Mouse (Mus musculus) testis, postnatal 14 days (tissue): Measurements from ENCODE around the gene Zfp382.
"Not testable (repeated sequence)": the region's sequence is repeated elsewhere in the genome, so short reads cannot be mapped to it uniquely, and the experiment has no call there.

Experiments used
- DNase-seq: peaks from one replicate; pipeline ENCODE4 v3.0.0; 2021; ENCODE audit warnings: low spot score

Zfp382 gene

DNA sequence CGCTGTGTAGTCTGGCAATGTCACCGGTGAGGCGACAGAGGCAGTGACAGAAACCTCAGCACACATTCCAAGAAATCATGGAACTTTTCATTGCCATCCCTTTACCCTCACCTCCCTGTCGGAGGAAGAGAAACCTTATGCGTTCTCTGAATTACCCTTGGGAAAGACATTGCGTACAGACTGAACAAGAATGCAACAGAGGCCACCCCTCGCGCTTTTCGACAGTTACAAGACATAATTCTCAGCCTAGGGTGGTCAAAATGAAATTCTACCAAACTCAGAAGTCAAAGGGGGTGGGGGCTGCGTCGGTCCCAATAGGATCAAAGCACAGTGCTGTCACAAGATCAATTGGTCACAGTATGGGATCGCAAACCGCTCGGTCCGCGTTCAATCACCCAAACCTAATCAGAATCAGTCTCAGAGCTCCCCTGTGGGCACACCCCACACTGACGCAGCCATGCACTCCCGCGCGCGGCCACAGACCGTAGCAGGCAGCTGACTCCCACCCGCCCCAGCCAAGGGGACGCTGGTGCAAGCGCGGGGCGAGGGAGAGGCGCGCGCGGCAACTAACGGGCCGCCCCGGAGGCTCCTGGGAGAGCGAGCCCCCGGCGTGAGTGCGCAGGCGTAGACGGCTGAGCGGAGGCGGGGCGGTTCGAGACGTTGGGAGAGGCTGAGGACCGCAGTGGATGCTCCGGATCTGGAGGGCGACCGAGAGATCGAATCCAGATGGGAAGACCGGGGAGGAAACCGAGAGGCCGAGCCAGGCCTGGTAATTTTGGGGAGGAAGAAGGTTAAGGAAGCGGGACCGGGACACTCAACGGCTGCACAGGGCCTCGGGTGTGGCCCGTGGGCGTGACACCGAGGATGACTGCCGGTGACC lies at the start of gene Zfp382:
Gene Zfp382, plus strand, starts transcription at position 635 of the 880 bp plus-strand sequence.
- DNase-seq, result peak; percentile 90

DNA sequence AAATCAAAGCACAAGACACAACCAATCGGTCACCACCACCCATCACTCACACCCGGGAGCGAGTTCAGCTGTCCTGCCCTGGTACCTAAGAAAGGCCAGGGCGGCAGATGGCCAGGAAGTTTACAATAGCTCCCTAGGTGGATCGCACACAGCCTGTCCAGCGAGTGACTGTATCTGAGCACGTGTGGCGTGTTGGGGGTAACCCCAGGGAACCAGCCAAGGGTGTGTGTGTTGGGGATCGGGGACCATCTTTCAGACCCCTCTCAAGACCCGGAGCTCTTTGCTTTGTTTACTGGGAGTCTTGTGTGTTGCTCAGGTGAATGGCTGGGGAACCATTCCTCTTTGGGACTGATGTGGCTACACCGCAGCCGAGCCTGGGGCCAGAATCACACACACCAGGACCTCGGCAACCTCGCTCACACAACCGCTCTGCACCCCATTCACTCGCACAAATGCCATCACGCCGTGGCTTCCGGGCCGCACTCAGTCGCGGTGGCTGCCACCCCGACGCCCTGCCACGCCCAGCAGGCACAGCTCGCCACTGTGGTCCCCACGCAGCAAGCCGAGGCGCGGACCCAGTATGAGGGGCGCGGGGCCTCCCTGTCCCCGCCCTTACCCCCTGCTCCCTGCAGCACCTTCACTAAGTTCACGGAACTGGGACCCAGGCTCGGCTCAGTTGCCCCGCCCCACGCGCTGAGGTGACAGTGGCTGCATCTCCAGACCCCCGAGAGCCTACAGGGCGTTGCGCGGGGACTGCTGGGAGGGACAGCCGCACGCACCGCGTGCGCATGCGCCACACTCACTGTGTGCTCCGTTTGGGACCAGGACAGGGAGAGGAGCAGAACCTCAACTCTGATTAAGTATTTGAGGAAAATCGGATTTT lies 49.4 kb upstream of the Zfp382 start, which contains the start of gene Zfp82:
Gene Zfp82, minus strand, starts transcription at position 755 of the 883 bp plus-strand sequence.
- DNase-seq, result peak; percentile 83

DNA sequence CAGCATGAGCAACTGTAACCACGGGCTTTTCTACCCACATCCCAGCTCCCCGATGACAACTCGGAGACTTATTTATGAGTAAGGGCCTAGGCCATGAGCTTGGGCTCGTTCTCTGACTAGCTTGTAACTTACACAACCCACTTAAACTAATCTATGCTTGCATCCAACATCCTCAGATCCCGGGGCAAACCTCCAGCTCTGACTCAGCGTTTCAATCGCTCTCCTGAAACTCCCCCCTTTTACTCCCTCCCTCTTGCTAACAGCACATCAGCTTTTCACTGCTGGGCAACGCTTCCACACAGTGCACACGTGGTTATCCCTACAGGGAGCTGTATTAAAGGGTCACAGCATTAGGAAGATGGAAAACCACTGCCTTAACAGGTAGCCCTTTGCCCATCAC lies 35.2 kb upstream of the Zfp382 start:
- no peak for DNase-seq

DNA sequence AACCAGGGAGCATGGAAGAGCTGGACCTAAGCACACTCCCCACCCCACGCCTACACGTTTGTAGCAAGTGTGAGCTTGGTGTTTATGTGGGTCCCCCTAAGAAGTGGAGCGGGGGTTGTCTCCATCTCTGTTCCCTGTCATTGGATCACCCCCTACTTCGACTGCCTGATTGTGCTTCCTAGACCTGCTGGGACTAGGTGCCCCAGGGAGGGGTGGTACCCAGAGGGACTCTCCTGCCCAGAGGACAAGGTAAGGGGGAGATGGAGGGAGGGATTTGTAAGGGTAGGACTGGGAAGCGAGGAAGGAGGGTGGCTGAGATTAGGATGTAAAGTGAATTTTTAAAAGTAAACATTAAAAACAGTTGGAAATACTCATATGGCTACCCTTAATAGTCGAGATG lies 32.3 kb upstream of the Zfp382 start:
- no peak for DNase-seq

DNA sequence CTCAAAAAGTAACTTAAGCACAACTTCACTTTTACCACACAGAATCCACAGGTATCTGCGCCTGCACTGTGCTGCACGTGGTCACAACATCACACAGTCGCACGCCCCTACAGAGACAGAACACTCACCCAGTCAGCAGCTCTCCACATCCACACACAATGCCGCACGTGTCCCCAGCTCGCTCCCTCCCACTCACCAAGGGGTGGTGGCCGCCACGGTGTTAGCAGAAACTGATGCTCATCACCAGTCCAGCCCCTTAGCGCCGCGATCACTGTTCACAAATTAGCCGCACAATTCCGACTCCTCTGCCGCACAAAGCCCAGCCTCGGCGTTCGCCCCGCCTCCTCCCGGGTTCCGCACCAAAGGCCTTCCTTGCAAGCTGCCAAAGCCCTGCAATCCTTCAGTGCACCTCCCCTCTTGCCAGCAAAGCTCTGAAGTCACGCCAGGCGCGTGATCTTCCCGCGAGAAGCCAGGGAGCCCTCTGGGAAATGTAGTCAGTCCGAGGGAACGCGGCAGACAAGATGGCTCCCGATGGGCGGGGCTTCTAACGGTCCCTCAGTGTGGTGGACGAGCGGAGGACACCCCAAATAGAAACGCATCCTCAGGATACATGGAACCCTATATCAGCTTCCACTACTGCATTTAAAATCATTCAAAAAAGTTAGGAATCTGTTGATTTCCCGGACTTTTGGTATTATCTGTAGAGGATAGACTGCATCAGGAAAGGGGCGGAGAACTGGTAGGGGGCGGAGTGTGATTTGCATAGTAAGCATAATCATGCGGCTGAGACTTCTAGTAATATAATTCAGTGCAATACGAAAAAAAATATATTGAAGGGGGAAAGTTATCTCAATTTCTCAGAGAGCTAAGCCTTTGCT lies 31.4 kb upstream of the Zfp382 start, which contains the start of the genes Gm26920 and Zfp566:
Gene Gm26920, minus strand, starts transcription at position 319 of the 878 bp plus-strand sequence.
Gene Zfp566, minus strand, starts transcription at position 436 of the 878 bp plus-strand sequence.
- DNase-seq, result peak; percentile 95

DNA sequence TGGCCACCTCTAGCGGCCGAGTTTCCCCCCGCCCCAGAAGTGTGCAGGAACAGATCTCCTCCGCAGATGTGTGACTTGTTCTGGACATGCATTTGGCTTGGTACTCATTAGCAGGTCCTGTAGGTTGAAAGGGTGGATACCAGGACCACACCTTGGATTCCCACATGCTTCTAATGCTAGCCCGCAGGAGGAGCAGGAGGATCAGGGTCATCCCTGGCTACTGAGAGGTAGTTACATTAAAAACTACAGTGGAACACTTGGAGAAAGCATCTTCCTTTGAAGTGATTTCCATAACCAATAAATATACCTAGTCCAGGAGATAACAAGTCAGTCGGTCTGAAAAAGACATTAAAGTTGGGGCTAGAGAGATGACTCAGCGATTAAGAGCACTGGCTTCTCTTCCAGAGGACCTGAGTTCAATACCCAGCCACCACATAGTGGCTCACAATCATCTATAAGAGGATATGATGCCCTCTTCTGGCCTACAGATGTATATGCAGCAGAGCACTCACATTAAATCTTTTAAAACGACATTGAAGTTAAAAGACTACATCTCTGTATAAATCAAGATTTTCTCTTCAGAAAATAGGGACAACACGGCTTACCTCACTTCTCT lies 30.7 kb upstream of the Zfp382 start:
- DNase-seq, result no peak

DNA sequence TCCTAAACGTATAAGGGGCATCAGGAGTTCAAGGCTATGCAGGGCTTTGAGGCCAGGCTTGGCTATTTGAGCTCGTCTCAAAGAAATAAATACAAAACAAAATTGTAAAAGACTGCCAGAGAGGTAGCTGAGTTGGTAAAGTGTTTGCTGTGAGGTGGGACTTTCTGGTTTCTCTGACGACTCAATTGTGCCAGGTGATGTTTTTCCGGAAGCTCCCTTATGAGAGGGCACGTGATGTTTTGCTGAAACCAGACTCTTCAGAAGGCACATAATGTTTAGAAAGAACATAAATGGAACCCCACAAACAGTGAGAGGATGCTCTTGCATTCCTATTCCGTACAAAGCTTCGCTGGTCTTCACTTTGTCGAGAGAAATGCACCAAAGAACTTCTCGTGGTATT lies 29.1 kb upstream of the Zfp382 start:
- DNase-seq, result no peak

DNA sequence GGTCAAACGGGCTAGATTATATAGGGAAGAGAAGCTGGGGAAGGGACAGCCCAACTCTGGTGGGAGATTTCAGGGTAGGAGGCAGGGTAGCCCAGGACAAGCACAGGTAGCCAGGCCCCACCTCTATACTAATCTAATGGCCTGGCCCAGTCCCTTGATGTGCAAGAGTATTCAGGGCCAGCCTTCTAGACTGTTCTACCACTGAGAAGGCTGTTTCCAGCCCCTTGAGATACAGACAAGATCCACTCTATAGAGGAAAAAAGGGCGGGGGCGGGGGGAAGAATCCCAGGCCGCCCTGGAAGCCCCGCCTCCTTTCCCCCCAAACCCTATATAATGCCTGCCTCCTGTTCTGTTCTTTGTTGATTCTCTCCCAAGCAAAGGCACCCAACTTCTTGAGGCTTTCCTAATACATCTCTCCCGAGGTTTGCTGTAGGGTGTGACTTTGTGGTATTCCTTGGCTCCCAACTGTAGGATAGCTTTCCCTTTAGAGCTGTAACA lies 27.8 kb upstream of the Zfp382 start:
- no peak for DNase-seq

DNA sequence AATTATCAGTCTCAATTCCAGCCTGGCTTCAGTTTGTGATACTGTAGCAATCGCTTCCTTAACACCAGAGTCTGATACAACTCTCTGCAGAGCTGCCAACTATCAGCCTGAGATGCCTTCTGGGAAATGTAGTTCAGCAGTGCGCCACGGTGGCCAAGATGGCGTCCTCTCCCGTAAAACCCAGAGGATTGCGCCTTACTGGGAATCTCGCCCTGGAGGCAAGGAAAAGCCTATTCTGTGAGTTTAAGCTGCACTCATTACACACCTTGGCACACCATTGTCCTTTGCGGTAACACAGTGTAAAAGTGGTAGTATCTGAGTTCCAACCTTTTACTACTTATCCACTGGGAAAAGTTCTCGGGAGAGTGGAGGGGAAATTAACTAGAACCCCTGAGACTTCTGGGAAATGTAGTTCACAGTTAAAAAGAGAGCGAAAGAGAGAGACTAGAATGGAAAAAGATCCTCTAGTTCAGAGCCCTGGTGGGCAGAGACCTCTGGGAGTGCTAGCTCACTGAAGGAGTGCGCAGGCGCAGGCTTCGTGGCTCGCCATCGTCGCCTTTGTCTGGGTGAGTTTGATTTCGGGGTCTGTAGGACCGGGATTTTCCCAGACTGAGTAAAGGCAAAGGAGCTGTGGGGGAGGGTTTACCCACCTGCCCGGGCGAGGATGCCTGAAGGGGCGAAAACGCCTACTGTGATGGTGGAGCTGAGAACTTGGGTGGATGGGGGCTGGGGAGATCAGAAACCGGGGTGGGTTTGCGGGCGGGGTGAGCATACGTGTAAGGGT lies 26.9 kb upstream of the Zfp382 start, which contains the start of gene Zfp260:
Gene Zfp260, plus strand, starts transcription at position 132 of the 784 bp plus-strand sequence.
- DNase-seq, result peak; percentile 91

DNA sequence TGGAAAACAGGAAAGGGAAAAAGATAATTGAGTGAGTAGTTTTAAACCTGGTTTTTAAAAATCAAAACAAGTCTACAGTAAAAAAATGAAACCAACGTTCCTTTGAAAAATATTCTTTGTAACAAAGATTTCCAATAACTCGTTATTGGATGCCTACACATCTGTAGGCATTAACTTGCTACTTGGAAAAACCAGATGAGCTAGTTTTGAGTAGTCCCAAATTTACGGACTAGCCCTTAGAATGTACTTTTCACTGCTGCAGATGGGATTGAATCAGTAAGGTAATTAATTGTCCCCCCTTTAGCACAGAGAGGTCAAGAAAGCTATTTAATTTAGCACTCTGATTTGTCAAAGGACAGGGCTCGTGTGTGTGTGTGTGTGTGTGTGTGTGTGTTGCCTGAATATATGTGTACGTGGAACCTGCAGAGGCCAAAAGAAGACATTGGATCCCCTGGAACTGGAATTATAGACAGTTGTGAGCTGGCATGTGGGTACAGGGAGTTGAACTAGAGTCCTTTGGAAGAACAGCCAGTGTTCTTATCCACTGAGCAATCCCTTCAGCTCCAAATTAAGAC lies 26.1 kb upstream of the Zfp382 start:
- DNase-seq, result no peak

DNA sequence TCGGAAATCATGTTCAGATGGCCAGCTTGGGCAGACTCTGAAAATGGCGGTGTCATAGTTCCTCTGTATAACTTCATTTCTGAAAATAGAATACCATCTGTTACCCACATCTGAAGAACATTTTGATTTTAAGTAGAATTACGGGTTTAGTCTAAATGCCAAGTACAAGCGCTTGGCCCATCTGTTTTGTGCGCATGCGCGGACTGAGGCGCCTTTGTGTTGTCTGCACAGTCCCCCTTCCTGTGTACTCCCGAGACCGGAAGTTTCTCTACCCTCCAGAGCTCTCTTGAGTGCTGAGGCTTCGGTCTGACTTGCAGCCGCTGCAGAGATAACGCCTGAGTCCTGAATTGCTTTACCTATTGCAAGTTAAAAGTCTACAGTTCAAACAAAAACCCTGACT lies 22.4 kb upstream of the Zfp382 start:
- DNase-seq, result peak; percentile 74

DNA sequence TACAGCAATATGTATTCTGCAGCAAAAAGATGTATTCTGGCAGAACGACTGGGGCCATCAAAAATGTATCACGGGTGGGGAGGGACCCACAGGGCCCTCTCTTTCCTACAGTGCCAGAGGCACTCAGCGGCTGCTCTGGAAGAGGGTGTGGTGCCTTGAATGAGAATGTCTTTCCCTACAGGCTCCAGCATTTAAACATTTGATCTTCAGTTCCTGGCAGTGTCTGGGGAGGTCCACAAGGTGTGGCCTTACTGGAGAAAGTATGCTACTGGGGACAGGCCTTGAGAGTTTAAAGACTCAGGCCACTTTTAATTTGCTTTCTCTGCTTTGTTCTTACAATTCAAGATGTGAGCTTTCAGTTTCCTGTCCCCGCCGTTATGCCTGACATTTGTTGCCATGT lies 5.7 kb upstream of the Zfp382 start:
- DNase-seq, result no peak

DNA sequence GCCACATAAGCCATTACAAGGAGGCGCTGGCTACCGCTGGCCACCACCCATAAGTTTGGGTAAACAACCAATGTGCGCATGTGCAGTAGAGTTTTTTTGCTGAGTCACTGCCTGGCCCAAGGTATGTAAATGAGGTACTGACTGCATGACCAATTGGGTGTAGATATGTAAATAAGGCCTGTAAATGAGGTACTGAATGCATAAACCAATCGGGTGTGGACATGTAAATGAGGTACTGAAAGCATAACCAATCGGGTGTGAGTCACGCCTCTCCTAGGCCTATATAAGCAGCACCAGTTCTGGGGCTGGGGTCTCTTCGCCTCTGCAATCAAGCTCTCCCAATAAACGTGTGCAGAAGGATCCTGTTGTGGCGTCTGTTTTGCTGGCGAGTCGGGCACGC lies 3.8 kb upstream of the Zfp382 start:
- DNase-seq, result not testable (repeated sequence)

DNA sequence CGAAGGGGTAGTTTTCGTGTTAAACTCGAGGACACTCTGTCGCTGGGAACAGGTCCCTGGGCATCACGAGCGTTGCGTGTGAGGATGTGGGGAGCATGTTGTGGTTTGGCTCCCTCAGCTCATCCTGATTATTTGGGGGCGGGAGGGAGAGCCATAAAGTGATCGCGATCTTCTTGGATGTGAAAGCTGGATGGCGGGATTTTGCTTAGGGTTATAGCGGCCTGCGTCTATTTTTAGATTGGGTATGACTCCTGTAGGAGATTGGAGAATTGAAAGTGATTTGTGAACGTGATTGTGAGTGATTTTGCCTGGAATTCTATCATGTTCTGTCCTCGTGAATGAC lies 417 bp downstream of the Zfp382 start:
- no peak for DNase-seq

DNA sequence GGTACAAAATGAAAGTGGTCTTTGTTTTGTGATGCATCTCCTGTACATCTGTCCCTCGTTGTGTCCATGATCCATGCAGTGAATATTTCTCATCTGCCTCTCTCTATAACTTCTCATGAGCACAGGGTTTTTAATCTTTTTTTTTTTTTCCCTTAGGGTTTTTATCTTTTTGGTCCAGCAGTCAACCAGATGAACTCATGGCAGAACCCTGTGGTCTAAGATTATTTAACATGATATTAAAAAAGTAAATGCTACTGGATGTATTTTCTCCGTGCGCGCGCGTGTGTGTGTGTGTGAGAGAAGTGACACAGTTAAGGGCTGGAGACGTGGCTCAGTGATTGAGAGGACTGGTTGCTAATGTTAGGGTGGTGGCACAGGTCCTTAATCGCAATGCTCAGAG lies 8.2 kb downstream of the Zfp382 start:
- no peak for DNase-seq

DNA sequence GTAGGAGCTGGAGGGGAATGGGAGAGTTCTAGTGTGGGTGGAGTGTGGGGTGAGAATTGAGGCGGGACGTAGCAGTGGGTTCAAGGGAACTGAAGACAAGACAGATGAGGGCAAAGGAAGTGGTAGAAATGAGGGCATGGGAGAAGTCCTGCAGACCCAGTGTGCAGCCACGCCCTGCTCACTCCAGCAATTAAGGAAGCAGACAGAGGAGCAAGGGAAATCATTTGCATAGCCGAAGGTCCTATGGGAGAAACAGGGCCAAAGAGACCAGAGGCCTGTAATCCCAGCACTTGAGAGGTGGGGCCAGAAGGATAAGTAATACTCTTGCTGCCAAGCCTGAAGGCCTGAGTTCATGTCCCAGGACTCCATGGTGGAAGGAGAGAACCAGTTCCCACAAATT lies 10.7 kb downstream of the Zfp382 start:
- DNase-seq, result no peak

DNA sequence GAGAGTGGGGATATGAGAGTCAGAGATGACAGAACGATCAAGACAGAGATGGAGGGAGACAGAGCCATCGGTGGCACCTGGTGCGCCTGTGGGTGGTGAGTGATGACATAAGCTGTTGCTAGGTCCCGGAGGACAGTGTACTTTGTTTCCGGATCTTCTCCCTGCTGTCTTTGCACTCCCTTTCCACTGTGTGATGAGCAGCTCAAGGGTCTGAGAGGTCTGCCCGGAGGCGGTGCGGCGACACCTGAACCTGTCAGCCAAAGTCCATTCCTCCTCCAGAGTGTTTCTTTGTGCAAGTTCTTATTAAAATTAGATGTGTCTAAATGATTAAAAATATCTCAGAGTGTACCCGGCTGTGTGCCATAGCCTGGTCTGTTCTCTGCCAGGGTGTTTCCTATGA lies 15.1 kb downstream of the Zfp382 start:
- DNase-seq, result no peak

DNA sequence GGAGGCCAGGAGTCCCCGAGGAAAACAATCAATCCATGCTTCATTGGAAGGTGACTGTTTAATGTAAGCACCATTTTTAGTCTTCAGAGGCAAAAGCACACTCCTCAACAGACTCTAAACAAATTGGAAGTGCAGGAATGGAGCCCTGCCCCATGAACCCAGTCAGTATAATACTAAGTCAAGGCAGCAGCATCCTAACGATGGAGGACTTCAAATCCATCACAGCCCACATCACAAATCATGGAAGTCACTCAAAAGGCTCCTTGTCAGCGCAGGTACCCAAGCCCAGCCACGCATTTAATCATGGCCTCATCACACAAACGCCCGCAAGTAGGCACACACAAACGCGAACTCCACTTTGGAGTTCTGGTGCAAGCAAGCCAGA lies 21.4 kb downstream of the Zfp382 start:
- DNase-seq, result no peak

DNA sequence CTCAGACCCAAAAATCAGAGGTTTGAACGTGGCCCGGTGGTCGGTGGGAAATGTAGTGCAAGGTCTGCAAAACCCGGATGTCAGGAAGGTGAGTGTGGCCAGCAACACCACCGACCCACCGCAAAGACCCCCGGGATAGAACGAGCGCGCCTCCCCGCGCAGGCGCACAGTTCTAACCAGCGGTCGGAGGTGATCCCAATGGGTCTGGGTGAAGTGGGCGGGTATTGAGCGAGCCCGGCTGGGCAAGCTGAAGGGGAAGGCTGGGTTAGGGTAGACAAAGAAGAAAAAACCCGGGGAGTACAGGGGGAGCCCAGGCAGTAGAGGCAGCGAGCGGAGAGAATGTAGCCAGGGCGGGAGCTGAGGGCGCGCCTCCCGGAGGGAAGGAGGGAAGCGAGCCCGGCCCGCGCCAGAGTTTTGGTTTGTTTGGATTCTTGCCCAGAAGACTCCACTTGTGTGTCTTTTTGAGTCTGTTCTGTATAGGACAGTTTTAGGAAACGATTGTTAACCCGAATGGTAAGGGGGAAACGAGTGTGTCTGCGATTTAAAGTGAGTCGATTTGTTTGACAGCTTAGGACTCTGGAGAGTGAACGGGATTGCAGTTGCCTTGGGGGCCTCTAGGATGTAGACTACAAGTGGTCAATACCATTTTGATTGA lies 21.9 kb downstream of the Zfp382 start:
- peak; percentile 85 for DNase-seq
